Mouse (Mus musculus): ENCODE measurements at regions not wholly inside any gene's neighbourhood (a gene's known extent, or its start where the extent isn't known, plus 50 kb on each side); places are given as distances from the start of the nearest gene placed in this dataset.

- TF ChIP-seq CTCF (IDR thresholded peaks at IDR 0.05; ENCODE audit: extremely low read depth, insufficient read depth, low read length), result no peak
- no peak for TF ChIP-seq POLR2A (IDR thresholded peaks at IDR 0.05; ENCODE audit: extremely low read depth, insufficient read depth, low read length)
Observed at GRCm38 (mm10) chr15:67686140-67686539, 1185.4 kb upstream of the Lrrc6 start.
